Mouse (Mus musculus): ENCODE results near the gene Patl2.
"Not testable (repeated sequence)": the region's sequence is repeated elsewhere in the genome, so short reads cannot be mapped to it uniquely, and the experiment has no call there.

The Patl2 gene

GRCm38 (mm10) chr2:122145756-122146155 lies 40.2 kb downstream of the Patl2 start:
- no peak for DNase-seq (ENCODE audit: low spot score in 2 of 2)

- no peak for DNase-seq (ENCODE audit: low spot score in 2 of 2)
These were observed 42.9 kb downstream of the Patl2 start for GRCm38 (mm10) chr2:122143111-122143510.

DNA sequence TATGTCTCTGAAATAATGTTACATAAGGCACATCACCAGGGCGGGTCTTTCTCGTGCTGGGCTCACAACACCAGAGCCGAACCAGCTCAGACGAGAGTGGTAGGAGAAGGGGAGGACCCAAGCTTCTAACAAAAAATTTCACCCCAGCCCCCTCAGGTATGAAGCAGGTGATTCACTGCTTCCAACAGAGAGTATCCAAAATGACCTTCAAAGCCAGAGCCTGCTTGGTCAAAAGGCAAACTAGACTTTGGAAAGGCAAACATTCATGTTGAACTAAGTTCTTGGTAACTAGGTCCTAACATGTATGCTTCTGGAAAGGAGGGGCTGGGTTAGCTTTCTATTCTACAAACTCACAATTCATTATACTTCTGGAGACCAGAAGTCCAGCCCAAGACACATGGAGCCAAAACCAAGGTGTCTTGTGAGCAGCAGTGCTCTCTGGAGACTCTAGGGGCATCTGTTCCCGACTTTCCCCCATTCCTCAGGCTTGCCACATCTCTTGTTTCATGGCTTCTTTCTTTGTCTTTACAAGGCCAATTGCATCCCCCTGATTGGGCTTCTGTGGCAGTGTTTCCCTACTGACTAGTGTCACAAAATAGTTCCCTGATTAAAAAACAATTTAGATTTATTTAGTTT lies 44.5 kb downstream of the Patl2 start:
- DNase-seq (ENCODE audit: low spot score in 2 of 2): no peak

- DNase-seq (ENCODE audit: low spot score in 2 of 2): no peak
These were observed 45.2 kb downstream of the Patl2 start for GRCm38 (mm10) chr2:122140815-122141214.

DNA sequence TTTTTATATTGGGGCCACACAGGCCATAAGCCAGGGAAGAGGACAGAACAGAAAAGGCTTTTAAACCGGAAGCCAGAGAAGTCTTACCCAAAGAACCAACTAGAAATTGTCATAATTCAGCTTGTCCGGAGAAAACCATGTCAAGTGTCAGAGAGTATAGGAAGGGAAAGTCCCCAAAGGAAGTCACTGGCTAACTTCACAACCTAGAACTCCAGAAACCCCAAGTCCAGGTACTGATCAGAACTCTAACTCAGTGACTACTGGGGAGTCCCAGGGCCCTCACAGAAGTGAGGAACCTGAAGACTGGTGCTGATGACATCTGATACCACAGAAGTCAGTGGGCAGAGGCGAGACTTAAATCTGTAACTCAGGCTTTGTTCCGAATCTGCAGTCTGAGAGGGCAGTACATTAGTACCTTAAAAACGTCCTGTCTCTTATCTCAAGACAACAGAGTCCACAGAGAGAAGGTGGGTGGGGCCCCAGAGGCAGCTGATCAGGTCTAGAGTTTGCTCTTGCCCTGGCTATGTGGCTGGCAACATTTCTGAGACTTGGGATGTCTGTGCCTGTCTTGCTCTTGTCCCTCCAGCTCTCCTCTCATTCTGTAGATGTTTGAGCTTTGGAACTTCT lies 48.0 kb downstream of the Patl2 start:
- DNase-seq (ENCODE audit: low spot score in 2 of 2): no peak

GRCm38 (mm10) chr2:122132618-122133017 lies 53.4 kb downstream of the Patl2 start:
- DNase-seq (ENCODE audit: low spot score in 2 of 2): no peak

GRCm38 (mm10) chr2:122132078-122132477 lies 53.9 kb downstream of the Patl2 start:
- no peak for DNase-seq (ENCODE audit: low spot score in 2 of 2)

DNA sequence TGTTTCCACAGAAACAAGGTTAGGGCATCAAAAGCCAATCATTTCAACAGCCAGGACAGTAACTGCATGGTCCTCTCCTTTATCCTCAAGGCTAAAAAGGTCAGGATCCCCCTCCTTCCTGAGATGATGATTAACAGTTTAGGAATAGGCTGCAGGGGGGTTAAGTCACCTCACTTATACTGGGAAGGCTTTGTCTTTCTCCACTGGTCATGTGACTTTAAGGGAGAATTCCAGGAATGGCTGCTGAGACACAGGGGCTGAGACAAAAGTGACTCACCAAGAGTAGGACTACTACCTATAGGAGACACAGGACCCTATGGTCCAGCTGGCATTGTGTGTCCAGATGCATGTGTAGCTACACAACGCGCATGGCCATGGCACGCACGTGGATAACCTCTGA lies 58.4 kb downstream of the Patl2 start:
- DNase-seq (ENCODE audit: low spot score in 2 of 2): no peak

DNA sequence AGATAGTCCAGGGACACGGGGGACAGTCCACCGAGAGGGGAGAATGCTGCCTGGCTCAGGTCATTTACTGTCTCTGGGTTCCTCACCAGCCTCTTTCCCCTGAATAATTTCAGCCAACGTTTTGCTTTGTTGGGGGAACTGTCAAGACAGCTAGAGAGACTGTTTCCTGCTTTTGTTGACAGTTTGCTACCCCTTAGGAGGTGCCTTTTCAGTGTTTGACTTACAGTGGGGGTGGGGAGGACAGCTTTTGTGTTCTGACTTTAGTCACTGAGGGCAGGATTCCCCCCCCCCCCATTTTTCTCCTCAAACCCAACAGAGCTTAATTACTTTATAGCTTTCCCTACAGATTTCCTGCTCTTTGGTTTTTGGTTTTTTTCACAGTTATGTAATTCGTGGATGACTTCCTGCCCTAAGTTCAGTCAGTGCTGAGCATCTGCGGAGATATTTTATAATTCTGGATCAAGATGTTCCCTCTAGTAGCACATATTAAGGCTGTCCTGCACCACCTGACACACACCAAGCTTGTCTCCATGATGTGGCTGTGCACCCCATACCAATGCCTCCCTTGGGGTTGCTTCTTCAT lies 59.1 kb downstream of the Patl2 start:
- DNase-seq (ENCODE audit: low spot score in 2 of 2): no peak

DNA sequence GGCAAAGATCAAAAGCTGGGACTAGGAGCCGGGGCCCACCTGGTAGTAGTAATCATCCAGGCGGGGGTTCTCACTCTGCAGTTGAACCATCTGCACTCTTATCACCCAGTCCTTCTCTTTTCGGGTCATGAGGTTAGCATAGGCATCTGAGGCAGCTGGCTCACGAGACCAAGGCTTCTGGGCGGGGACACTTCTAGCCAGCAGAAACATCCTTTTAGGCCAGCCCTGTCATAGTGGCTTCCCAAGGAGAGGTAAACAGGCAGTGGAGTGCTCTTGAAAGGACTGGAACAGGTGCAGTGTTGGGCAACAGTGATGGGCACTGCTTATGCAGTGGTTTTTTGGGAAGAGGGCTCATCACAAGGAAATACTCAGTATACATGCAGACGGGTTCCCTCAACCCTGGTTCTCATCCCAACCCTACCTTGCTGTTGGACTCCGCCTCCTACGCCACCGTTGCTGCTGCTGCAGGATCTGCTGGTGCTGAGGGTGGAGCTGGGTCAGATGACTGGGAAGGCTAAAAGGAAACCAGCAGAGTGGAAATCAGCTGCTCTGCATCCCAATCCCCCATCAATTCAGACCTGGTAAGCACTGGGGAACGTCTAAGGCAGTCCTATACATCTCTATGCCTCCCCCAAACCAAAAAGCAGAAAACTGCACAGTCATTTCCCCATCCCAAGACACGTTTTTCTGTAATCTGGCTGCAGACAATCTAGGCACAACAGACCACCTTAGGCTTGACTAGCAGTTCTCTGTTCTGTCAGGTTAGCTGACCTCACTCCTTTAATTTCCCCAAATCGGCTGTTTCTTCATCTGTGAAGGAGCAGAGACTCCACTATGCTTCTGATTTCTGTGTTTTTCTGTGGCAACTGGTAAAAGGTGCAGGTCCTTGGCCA lies 60.1 kb downstream of the Patl2 start:
- DNase-seq (ENCODE audit: low spot score in 2 of 2): no peak

GRCm38 (mm10) chr2:122117961-122118958 lies 67.7 kb downstream of the Patl2 start, which contains the start of gene Spg11:
TSS of gene Spg11 (minus strand) at chr2:122118386.
- DNase-seq (ENCODE audit: low spot score in 2 of 2): peak; percentile 93 to 97

DNA sequence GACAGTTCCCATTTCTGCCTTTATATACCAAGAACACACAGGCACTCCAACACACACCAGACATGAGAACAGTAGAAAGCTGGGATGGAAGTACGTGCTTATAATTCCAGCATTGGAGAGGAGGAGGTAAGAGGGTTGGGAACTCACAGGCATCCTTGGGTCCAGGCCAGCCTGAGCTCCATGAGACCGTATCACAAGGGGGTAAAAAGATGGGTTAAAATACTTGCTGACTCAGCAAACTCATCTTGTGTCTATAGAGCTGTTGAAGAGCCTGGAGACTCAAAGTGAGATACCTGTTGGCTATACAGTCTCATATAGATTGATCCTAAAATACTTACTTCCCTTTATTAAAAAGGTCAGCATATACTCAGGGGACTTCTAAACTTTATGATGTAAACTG lies 69.1 kb downstream of the Patl2 start:
- DNase-seq (ENCODE audit: low spot score in 2 of 2): no peak

DNA sequence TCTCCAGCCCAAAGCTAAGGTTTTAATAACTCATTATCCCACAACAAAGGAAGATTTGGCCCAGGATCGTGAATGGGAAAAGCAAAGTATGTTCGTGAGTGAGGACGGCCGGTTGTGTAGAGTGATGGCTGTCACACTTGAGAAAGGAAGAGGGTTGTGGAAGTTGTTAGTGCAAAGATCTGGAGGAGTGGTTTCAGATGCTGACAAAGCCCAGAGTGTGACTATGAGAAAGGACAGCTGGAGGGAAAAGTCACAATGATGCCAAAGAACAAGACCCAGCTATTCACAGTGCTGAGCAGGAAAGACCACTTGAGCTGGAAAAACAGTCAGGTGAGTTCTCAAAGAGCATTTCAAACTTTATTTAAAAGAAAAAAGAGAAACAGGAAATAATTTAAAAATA lies 76.3 kb downstream of the Patl2 start:
- DNase-seq (ENCODE audit: low spot score in 2 of 2): no peak

GRCm38 (mm10) chr2:122108101-122108500 lies 77.9 kb downstream of the Patl2 start:
- no peak for DNase-seq (ENCODE audit: low spot score in 2 of 2)

DNA sequence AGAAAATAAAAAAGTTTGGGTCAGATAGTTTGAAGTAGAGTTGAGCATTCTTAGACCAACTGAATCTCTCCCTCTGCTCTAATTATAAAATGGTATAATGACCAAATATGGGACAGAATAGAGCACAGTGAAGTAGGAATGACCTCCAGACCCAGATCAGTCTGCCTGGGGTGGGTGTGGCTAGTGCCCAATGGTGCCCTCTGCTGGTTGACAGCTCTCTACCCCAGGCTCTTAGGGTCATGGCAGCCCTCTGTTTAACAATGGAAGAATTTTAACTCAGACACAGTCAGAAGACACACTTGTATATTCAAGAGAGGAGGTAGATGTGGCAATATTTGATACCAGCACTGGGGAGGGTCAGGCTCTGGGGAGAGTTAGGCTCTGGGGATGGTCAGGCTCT lies 83.9 kb downstream of the Patl2 start:
- DNase-seq (ENCODE audit: low spot score in 2 of 2): no peak

- not testable (repeated sequence) for DNase-seq (ENCODE audit: low spot score in 2 of 2)
These were observed 88.3 kb downstream of the Patl2 start for GRCm38 (mm10) chr2:122097686-122098085.

GRCm38 (mm10) chr2:122093844-122094243 lies 92.1 kb downstream of the Patl2 start:
- DNase-seq (ENCODE audit: low spot score in 2 of 2): no peak

- no peak for DNase-seq (ENCODE audit: low spot score in 2 of 2)
These were observed 99.5 kb downstream of the Patl2 start for GRCm38 (mm10) chr2:122086446-122086845.

GRCm38 (mm10) chr2:122081728-122082456 lies 104.1 kb downstream of the Patl2 start:
- DNase-seq (ENCODE audit: low spot score in 2 of 2): no peak

Measured in urinary bladder, adult 18-20 months (tissue).